Mouse (Mus musculus) midbrain, embryonic 14.5 days (tissue): ENCODE data around the gene Dennd5b. TPM values are rescaled to one million over a fixed set of nuclear protein-coding genes. Genes with fewer than 3 reads are reported as not detected.

Experiments
- ATAC-seq: fragments of 200-750 bp; cut with Nextera tagmentation; 2 replicates; pipeline ENCODE4 v1.8.0; 2017; ENCODE audit warnings: moderate number of reproducible peaks, moderate library complexity; ENCODE audit not compliant: low FRiP score, low TSS enrichment
- DNase-seq: peaks from one replicate; pipeline ENCODE4 v3.0.0-alpha.2; 2015
- H3K27ac ChIP-seq: fragments of 300-500 bp; sonication (generic); replicated peaks from 2 replicates; pipeline ENCODE4 v1.5.1; 2014; ENCODE audit warnings: mild to moderate bottlenecking, low read depth, low read length, moderate library complexity
- H3K27me3 ChIP-seq: fragments of 300-500 bp; sonication (generic); 2 replicates; pipeline ENCODE4 v1.6.1; 2014; ENCODE audit warnings: low read length, control low read depth, mixed read lengths; ENCODE audit not compliant: control insufficient read depth, insufficient read depth
- H3K36me3 ChIP-seq: fragments of 300-500 bp; sonication (generic); 2 replicates; pipeline ENCODE4 v1.6.1; 2014; ENCODE audit warnings: low read length, control low read depth; ENCODE audit not compliant: control insufficient read depth, insufficient read depth
- H3K4me1 ChIP-seq: fragments of 300-500 bp; sonication (generic); 2 replicates; pipeline ENCODE4 v1.6.1; 2014; ENCODE audit warnings: mild to moderate bottlenecking, antibody characterized with exemption, low read length, control low read depth; ENCODE audit not compliant: control insufficient read depth, insufficient read depth
- H3K4me2 ChIP-seq: fragments of 300-500 bp; sonication (generic); 2 replicates; pipeline ENCODE4 v1.6.1; 2014; ENCODE audit warnings: mild to moderate bottlenecking, low read length, moderate library complexity
- H3K4me3 ChIP-seq: fragments of 300-500 bp; sonication (generic); replicated peaks from 2 replicates; pipeline ENCODE4 v1.5.1; 2014; ENCODE audit warnings: low read depth, low read length
- H3K9ac ChIP-seq: fragments of 300-500 bp; sonication (generic); replicated peaks from 2 replicates; pipeline ENCODE4 v1.6.1; 2014; ENCODE audit warnings: mild to moderate bottlenecking, low read length, moderate library complexity
- H3K9me3 ChIP-seq: fragments of 300-500 bp; sonication (generic); 2 replicates; pipeline ENCODE4 v1.6.1; 2016; ENCODE audit warnings: low read length, control low read depth, mixed read lengths; ENCODE audit not compliant: control insufficient read depth
- WGBS: fragments of 180-500 bp; shearing (Covaris S2); extraction: QIAGEN DNeasy Blood & Tissue Kit; methylation state at CpG from one replicate; pipeline ENCODE4 v1.1.7; 2014; 5-methylcytosine and 5-hydroxymethylcytosine counted together
- polyA plus RNA-seq: library from polyadenylated mRNA; unstranded; fragments of >200 nt; fragmentation: Nextera tagmentation; extraction: Ambion mirVana; gene quantifications from 2 replicates; pipeline ENCODE4 v1.2.1, GENCODE M21; 2014

Dennd5b gene
- polyA plus RNA-seq, 1 experiment from 2014 or later: 24.8 TPM

- Histone ChIP-seq H3K9me3 (no peaks in the 10 kb centered on the region), H3K9ac (no peak overlapping the region), H3K36me3 (no peaks in the 10 kb centered on the region), H3K27me3 (no peaks in the 10 kb centered on the region), H3K4me3 (no peak overlapping the region), H3K4me2 (no peak overlapping the region), H3K27ac (no peak overlapping the region), H3K4me1 (no peaks in the 10 kb centered on the region)
- WGBS: 87% methylated on average over 5 of the region's 5 CpGs
- no peak for ATAC-seq
- DNase-seq: no peak
These were observed 40.7 kb downstream of the Dennd5b start for GRCm38 (mm10) chr6:149060670-149061387.

GRCm38 (mm10) chr6:149057947-149058391 is 43.5 kb downstream of the Dennd5b start:
- Histone ChIP-seq H3K4me3 (no peak overlapping the region), H3K4me1 (no peaks in the 10 kb centered on the region), H3K27ac (no peak overlapping the region), H3K9ac (no peak overlapping the region), H3K9me3 (no peaks in the 10 kb centered on the region), H3K36me3 (no peaks in the 10 kb centered on the region), H3K4me2 (no peak overlapping the region), H3K27me3 (no peaks in the 10 kb centered on the region)
- WGBS: 63% methylated on average over 3 of the region's 3 CpGs
- ATAC-seq (no peak), DNase-seq (peak; percentile 30)

- Histone ChIP-seq H3K4me3 (no peak overlapping the region), H3K9me3 (no peaks in the 10 kb centered on the region), H3K27me3 (no peaks in the 10 kb centered on the region), H3K9ac (no peak overlapping the region), H3K4me1 (no peaks in the 10 kb centered on the region), H3K4me2 (no peak overlapping the region), H3K27ac (no peak overlapping the region), H3K36me3 (no peaks in the 10 kb centered on the region)
- WGBS: 96% methylated on average over 2 of the region's 2 CpGs
- ATAC-seq (no peak), DNase-seq (no peak)
These were observed 46.7 kb downstream of the Dennd5b start for GRCm38 (mm10) chr6:149054780-149055179.

- Histone ChIP-seq H3K27me3 (no peaks in the 10 kb centered on the region), H3K9me3 (no peaks in the 10 kb centered on the region), H3K9ac (no peak overlapping the region), H3K4me1 (no peaks in the 10 kb centered on the region), H3K4me2 (no peak overlapping the region), H3K4me3 (no peak overlapping the region), H3K36me3 (no peaks in the 10 kb centered on the region), H3K27ac (no peak overlapping the region)
- no peak for DNase-seq
- ATAC-seq: no peak
- 88% methylated on average over 4 of the region's 4 CpGs for WGBS
These were observed 50.3 kb downstream of the Dennd5b start for GRCm38 (mm10) chr6:149050978-149051723.

- H3K9me3 ChIP-seq: no peaks in the 10 kb centered on the region
- H3K9ac ChIP-seq: no peak overlapping the region
- H3K36me3 ChIP-seq: peaks cover 20% of the 10 kb centered on the region
- H3K4me1 ChIP-seq: no peaks in the 10 kb centered on the region
- 83% methylated on average over 4 of the region's 4 CpGs for WGBS
- H3K4me2 ChIP-seq: no peak overlapping the region
- ATAC-seq (no peak), DNase-seq (no peak)
- H3K27ac ChIP-seq: no peak overlapping the region
- H3K27me3 ChIP-seq: no peaks in the 10 kb centered on the region
- no peak overlapping the region for H3K4me3 ChIP-seq
These were observed 61.4 kb downstream of the Dennd5b start for GRCm38 (mm10) chr6:149040099-149040498.

- no peak overlapping the region for H3K27ac ChIP-seq
- DNase-seq (no peak), ATAC-seq (no peak)
- H3K9me3 ChIP-seq: no peaks in the 10 kb centered on the region
- H3K4me3 ChIP-seq: no peak overlapping the region
- H3K27me3 ChIP-seq: no peaks in the 10 kb centered on the region
- H3K4me2 ChIP-seq: no peak overlapping the region
- no peak overlapping the region for H3K9ac ChIP-seq
- peaks cover 19% of the 10 kb centered on the region for H3K36me3 ChIP-seq
- 89% methylated on average over 5 of the region's 5 CpGs for WGBS
- no peaks in the 10 kb centered on the region for H3K4me1 ChIP-seq
These were observed 69.3 kb downstream of the Dennd5b start for GRCm38 (mm10) chr6:149032198-149032597.

- ATAC-seq (no peak), DNase-seq (no peak)
- Histone ChIP-seq H3K4me1 (no peaks in the 10 kb centered on the region), H3K36me3 (peaks cover 25% of the 10 kb centered on the region), H3K27me3 (no peaks in the 10 kb centered on the region), H3K9ac (no peak overlapping the region), H3K27ac (no peak overlapping the region), H3K9me3 (no peaks in the 10 kb centered on the region), H3K4me3 (no peak overlapping the region), H3K4me2 (no peak overlapping the region)
These were observed 70.1 kb downstream of the Dennd5b start for GRCm38 (mm10) chr6:149031377-149031776.

GRCm38 (mm10) chr6:149018431-149018830 is 83.0 kb downstream of the Dennd5b start:
- Histone ChIP-seq H3K27ac (no peak overlapping the region), H3K36me3 (peaks cover 79% of the 10 kb centered on the region), H3K27me3 (no peaks in the 10 kb centered on the region), H3K9me3 (no peaks in the 10 kb centered on the region), H3K4me3 (no peak overlapping the region), H3K9ac (no peak overlapping the region), H3K4me2 (no peak overlapping the region), H3K4me1 (no peaks in the 10 kb centered on the region)
- DNase-seq: no peak
- 78% methylated on average over 5 of the region's 5 CpGs for WGBS
- ATAC-seq: no peak
